Mouse (Mus musculus) lung, postnatal 25 days (tissue): Measurements from ENCODE around the gene Gsx2.
A peak's percentile ranks its signal among the peaks of the same experiment; 100 is the strongest.

Experiments used
- DNase-seq: peaks from one replicate; pipeline ENCODE4 v3.0.0; 2022; ENCODE audit warnings: low spot score

Gene Gsx2

GRCm38 (mm10) chr5:75075383-75075941 is at the start of gene Gsx2:
Gene Gsx2, plus strand, starts transcription at chr5:75075601.
- no peak for DNase-seq

- DNase-seq, result no peak
Measured at GRCm38 (mm10) chr5:75035475-75035874, 39.9 kb upstream of the Gsx2 start.

DNA sequence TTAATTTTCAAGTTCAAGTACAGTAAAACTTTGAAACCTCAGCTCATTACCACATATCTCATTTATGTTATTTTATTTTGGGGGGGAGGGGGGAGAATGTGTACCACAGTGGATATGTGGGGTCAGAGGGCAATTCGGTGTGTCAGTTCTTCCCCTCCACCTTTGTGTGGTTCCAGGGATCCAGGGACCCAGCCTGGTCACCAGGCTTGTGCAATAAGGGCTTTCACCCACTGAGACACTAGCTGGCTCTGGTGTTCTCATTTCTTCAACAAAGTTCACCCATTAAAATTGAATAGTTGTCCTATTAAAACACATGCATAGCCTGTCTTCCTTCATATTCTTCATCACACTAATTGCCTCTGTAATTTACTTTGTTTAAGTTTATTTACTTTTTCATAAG is 36.1 kb upstream of the Gsx2 start:
- no peak for DNase-seq

DNA sequence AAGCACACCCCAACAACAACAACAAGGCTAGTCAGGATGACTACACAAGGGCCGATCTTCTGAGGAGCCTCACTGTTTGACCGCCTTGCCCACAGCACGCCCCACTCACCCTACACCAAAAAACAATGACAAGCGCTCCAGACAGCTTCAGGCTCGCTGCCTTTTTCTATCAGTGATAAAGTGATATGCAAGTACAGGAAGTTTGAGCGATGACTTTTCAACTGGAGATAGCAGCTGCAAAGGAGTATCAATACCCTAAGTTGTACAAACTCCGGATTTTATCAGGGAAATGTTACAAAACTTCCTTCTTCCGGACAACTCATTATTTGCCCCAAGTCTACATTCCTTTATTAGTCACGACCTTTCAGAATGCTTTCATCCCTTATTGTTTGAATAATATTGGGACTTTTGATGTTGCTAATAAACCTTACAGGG is 32.4 kb upstream of the Gsx2 start:
- no peak for DNase-seq

DNA sequence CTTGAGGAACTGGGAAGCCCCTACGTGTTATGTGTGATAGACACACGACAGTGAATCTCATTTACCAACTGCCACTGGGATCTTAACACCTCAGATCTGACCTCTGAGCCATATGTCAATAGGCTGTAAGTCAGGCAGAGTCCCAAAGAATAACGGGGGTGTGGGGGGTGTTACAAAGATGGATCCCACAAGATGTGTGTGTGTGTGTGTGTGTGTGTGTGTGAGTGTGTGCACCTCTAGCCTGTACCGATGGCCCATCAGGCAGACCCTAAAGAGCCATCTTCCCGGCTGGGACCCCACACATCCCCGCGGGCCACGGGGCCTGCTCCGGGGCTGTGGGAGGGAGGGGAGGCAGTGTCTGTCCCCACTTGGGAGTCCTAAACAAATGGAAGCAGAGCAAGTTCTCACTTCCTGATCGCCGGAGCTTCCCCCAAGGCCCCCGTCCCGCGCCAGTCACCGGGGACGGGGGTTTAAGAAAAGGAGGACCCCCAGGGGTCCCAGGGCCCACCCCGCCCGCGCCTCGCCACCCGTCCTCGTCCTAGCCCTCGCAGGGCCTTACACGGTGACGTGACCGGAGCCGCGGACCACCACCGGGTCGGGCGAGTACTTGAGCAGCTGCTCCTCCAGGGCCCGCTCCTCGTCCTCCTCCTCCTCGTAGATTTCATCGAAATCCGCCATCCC is 31.6 kb upstream of the Gsx2 start:
- DNase-seq, result no peak

- peak; percentile 86 for DNase-seq
Measured at GRCm38 (mm10) chr5:75044310-75044904, 31.0 kb upstream of the Gsx2 start, which contains the start of gene Chic2. Gene Chic2, minus strand, starts transcription at chr5:75044774.

GRCm38 (mm10) chr5:75045371-75045770 is 30.0 kb upstream of the Gsx2 start:
- DNase-seq, result peak; percentile 5

GRCm38 (mm10) chr5:75046681-75047321 is 28.6 kb upstream of the Gsx2 start:
- peak; percentile 71 for DNase-seq

DNA sequence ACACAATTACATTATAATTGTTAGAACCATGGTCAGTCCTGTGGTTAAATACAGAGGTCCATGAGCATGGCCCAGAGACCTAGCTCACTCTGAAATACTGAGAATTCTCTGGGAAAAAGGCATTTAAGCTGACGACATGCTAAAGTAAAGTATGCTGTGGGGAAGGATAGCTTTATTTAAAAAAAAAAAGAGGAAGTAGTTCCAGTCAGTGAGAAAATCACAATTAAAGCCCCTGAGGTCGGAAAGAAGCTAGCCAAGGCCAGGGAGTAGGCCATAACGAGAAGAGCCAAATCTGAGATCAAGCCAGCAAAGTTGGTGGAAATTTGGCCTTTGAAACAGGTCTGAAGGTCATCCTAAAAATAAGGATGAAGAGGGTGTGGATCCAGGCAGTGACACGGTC is 24.3 kb upstream of the Gsx2 start:
- no peak for DNase-seq

DNA sequence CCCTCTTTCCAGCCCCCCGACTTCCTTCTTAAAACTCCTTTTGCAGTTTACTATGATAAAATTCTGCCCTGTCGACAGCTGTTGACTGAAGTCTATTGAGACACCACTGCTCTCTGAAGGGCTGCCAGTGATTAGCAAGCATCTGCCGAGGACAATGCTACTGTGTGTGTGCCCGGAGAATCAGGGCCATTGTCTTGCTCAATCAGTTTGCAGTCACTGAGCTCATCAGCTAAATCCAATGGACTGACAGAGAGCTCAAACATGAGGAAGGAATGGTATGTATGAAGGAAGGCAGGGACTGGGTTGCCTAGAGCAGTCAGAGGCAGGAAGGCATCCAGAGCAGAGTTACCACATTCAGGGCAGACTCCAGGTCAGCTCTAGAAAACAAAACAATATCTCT is 12.2 kb upstream of the Gsx2 start:
- DNase-seq, result no peak

GRCm38 (mm10) chr5:75066715-75067114 is 8.7 kb upstream of the Gsx2 start:
- DNase-seq, result no peak

GRCm38 (mm10) chr5:75067125-75067756 is 8.2 kb upstream of the Gsx2 start:
- peak; percentile 60 for DNase-seq

DNA sequence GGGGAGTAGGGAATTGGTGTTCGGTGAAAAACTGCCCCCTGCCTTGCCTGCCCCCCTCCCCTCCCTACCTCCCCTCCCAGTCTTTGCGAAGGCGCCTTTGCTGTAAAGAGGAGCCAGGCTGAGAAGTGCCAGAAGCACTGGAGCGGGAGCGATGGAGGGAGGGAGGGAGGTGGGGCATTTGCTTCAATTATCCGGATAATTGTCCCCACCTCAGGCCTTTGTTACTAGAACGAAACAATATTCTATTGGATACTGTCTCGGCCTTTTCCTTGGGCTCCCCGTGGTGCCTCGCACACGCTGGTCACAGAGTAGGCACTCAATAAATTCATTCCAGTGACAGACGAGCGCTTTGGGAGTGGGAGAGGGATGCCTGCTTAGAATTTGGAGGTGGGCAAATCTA is 5.3 kb upstream of the Gsx2 start:
- no peak for DNase-seq

- no peak for DNase-seq
Measured at GRCm38 (mm10) chr5:75070656-75071375, 4.6 kb upstream of the Gsx2 start.

DNA sequence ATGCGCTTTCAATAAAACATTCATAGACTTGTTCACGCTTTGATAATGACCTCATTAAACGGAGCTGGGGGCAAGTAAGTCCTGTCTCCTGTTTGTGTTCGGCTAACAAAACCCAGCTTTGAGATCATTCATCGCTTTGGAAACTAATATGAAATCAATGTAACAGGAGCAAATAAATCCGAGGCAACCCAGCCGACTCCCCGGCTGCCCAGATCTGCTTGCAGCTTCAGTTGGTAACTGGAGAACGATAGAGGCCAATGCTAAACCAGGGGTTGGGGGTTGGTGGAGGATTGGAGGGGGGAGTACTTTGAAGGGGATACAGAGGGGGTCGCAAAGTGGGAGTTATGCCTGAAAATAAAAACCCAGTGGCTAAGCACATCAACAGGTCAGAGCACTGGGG is 3.5 kb upstream of the Gsx2 start:
- no peak for DNase-seq

GRCm38 (mm10) chr5:75072532-75072931 is 2.9 kb upstream of the Gsx2 start:
- no peak for DNase-seq

DNA sequence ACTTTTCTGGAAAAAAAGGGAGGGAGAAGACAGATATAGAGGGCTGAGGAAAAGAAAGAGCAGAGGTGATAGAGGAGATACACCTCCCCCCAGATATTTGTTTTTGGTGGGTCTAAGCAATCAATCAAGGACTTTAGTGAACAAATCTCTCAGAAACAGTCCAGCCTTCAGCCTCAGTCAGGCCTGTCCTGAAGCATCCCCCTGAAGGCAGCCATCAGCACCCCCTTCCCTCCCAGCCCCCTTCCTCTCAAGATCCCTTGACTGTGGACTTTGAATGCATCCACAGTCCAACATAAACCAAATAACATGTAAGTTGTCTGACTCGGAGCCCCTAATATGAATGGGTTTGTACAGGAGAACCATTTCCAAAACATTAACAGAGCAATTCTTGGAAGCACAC is 2.2 kb upstream of the Gsx2 start:
- no peak for DNase-seq

DNA sequence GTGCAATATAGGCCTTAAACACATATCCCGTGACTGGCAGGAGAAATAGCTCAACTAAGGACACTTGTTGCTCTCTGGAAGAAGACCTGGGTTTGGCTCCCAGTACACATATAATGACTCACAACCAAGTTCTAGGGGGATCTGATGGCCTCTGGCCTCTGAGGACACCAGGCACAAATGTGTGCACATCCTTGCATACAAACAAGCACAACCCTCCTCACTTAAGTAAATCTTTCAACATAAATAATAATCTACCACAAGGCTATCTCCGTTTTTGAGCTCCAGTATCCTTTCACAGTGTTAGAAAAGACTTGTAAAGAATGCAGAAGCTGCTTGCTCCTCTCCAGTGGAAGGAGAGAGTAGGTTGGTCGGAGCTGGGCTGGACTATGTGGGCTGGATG is 1.7 kb upstream of the Gsx2 start:
- DNase-seq, result no peak

GRCm38 (mm10) chr5:75074132-75074531 is 1.3 kb upstream of the Gsx2 start:
- DNase-seq, result no peak

DNA sequence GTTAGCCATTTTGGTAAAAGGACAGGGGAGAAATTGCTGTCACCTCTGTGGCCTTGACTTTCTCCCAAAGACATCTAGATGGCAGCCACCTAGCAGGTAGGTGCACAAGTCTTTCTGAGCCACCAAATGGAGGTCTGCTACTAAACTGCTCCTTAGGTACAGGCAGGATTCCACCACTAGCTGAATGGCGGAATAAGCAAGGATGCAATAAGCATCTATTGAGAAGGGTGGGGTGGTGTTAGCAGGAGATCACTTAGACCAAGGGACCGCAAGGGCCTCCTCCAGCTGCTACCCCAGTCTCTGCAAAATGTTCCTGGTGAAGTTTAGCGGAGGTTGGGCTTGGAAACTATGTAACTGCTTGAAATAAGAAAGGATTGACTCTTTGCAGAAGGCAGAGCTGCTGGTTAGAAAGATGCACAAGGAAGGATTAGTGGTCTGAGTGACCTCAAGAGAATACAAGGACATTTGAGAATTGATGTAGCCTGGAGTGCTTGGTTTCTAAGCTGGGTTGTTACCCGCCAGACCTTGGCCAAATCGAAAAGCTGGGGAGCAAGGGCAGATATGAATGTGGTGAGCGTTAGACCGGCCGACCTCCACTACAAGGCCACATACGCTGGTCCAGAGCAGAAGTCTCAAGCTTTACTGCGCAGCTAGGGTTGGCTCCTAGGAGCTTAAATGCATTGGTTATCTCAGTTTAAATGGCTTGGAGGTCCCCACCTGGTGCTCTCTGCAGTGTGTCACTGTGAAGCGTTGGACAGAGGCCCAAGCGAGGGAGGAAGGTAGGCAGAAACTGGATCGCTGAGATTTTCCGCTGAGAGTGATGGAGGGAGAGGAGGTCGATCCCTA is 641 bp upstream of the Gsx2 start:
- no peak for DNase-seq
